Mouse (Mus musculus): Measurements from ENCODE around the gene Zbtb3. TPM values are rescaled to one million over a fixed set of nuclear protein-coding genes. Genes with fewer than 3 reads are reported as not detected.
A peak's percentile ranks its signal among the peaks of the same experiment; 100 is the strongest.

Zbtb3 gene
- polyA plus RNA-seq, 1 experiment from 2014 or later = 7.2 TPM

DNA sequence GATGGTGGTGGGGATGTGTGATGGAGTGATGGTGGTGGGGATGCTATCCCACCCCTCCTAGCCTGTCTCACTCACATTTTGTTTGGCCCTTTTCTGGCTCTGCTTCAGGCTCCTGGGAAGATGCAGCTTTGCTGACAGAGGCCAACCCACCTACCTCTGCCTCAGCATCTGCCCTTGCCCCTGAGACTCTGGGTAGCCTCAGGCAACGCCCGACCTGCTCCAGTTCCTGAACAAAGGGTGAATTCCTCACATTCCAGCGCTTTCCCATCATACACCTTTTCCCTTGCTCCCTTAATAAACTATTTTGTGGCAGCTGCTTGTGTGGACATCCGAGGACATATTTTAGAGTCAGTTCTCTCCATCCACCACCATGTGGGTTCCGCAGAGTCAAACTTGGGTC, 46.0 kb downstream of the Zbtb3 start:
- no peak overlapping the region for H3K9ac ChIP-seq
- H3K4me3 ChIP-seq = no peak overlapping the region
- no peaks in the 10 kb centered on the region for H3K9me3 ChIP-seq
- WGBS = 68% methylated on average over 5 of the region's 5 CpGs
- H3K4me1 ChIP-seq = peaks cover 3% of the 10 kb centered on the region; the same call in 1 of the 2 replicates
- no peaks in the 10 kb centered on the region for H3K27me3 ChIP-seq
- no peak for ATAC-seq (ENCODE audit: insufficient number of reproducible peaks, insufficient read depth, low FRiP score, low TSS enrichment)
- no peak overlapping the region for H3K4me2 ChIP-seq (replicated peaks)
- no peak overlapping the region for H3K27ac ChIP-seq
- H3K36me3 ChIP-seq = peaks cover 20% of the 10 kb centered on the region

DNA sequence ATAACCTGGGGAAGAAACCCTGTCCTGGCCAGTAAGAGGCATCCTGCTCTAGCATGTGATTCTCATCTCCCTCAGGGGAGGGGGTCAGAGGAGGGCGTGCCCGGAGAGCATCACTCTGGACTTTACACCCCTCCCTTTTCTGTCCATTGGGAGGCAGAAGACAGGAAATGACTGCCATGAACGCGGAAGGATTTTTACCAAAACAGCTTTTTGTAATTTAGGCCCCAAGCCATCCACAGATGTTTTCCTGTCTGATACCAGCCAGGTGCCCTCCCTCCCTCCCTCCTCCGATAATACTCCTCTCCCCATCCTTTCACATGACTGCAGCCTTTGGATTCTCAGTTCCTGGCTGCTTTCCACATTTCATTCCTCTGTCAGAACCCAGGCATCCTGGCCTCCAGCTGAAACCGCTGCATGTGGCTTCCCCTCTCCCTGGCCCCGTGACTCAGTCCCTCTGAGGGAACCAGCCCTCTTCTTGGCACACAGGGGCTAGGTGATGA, 48.1 kb downstream of the Zbtb3 start, which contains the start of gene Lrrn4cl:
Gene Lrrn4cl, plus strand, starts transcription at position 367 of the 500 bp plus-strand sequence.
- 16% methylated on average over 7 of the region's 7 CpGs for WGBS
- H3K4me1 ChIP-seq = peaks cover 3% of the 10 kb centered on the region; the same call in 1 of the 2 replicates
- H3K27ac ChIP-seq = peak within 1 kb of the TSS; percentile 65
- ATAC-seq (ENCODE audit: insufficient number of reproducible peaks, insufficient read depth, low FRiP score, low TSS enrichment) = peak; percentile 70
- H3K9me3 ChIP-seq = no peaks in the 10 kb centered on the region
- H3K4me3 ChIP-seq = no peak within 1 kb of the TSS
- peaks cover 20% of the 10 kb centered on the region for H3K36me3 ChIP-seq
- H3K27me3 ChIP-seq = no peaks in the 10 kb centered on the region
- no peak within 1 kb of the TSS for H3K9ac ChIP-seq
- peak within 1 kb of the TSS; percentile 6; the same call in 1 of the 2 replicates for H3K4me2 ChIP-seq (replicated peaks)

DNA sequence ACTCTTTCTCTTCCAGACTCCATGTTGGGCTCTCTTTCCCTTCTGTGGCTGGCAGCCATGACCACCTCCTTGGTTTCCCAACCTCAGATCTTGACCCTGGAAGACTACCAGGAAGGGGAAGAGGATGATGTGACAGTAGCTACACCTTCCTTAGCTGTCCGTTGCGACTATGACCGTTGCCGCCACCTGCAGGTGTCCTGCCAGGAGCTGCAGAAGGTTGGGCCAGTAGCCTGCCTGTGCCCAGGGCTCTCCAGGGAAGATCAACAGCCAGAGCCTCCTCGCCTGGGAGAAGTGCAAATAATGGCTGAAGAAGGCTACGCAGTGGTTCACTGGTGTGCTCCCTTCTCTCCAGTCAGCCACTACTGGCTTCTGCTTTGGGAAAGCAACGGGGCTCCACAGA, 49.3 kb downstream of the Zbtb3 start:
- H3K36me3 ChIP-seq = peaks cover 13% of the 10 kb centered on the region
- no peak overlapping the region for H3K27ac ChIP-seq
- no peak overlapping the region for H3K9ac ChIP-seq
- 60% methylated on average over 7 of the region's 7 CpGs for WGBS
- ATAC-seq (ENCODE audit: insufficient number of reproducible peaks, insufficient read depth, low FRiP score, low TSS enrichment) = no peak
- no peaks in the 10 kb centered on the region for H3K9me3 ChIP-seq
- no peaks in the 10 kb centered on the region for H3K27me3 ChIP-seq
- H3K4me2 ChIP-seq (replicated peaks) = no peak overlapping the region
- peaks cover 3% of the 10 kb centered on the region; the same call in 1 of the 2 replicates for H3K4me1 ChIP-seq
- no peak overlapping the region for H3K4me3 ChIP-seq

DNA sequence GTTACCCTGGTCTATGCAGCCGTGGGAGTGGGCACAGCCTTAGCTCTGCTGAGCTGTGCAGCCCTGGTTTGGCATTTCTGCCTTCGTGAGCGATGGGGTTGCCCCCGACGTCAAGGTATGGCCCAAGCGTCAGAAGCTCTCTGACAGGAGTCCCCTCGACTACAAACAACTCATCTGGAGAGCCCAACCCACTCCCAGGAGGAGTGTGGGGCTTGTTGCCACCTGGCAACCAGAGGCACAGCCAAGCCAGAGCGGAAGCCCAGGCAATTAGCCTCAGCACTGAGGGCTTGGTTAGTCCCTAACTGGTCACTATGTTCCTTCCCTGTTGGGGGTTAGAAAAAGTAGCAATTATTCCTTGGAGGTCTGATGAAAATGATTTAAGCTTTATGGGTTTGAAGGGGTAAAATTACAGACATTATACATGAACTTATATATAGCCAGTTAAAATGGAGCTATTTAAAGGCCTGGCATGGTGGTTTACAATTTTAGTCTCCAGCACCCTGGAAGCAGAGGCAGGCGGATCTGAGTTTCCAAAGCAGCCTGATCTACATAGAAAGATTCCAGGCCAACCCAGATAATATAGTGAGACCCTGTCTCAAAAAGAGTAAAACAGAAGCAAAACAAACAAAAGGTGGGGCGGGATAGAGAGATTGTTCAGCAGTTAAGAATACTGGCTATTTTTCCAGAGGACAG, 50.0 kb downstream of the Zbtb3 start:
- no peak for ATAC-seq (ENCODE audit: insufficient number of reproducible peaks, insufficient read depth, low FRiP score, low TSS enrichment)
- Histone ChIP-seq H3K4me2 (replicated peaks) (no peak overlapping the region), H3K9me3 (no peaks in the 10 kb centered on the region), H3K4me1 (peaks cover 3% of the 10 kb centered on the region; the same call in 1 of the 2 replicates), H3K27me3 (no peaks in the 10 kb centered on the region), H3K27ac (no peak overlapping the region), H3K4me3 (no peak overlapping the region), H3K9ac (no peak overlapping the region), H3K36me3 (peaks cover 6% of the 10 kb centered on the region; the same call in 1 of the 2 replicates)
- WGBS = 59% methylated on average over 10 of the region's 10 CpGs

DNA sequence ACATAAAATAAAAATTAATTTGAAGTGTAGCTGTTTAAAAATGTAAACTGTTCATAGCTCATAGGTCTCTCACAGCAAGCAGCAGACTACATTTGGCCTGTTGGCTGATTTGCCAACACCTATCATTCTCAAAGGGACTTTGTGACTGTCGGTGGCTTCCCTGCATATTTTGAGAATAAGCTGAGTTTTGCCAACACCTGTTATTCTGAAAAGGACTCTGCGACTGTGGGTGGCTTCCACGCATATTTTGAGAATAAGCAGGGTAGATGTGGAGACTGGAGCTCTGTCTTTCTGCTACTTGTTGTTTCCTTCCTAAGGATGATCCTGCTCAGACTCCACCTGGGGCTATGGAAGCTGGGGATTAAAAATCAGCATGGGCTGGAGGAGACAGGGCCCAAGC, 50.8 kb downstream of the Zbtb3 start:
- ATAC-seq (ENCODE audit: insufficient number of reproducible peaks, insufficient read depth, low FRiP score, low TSS enrichment) = no peak
- 86% methylated on average over 3 of the region's 3 CpGs for WGBS
- H3K4me1 ChIP-seq = peaks cover 3% of the 10 kb centered on the region; the same call in 1 of the 2 replicates

More for the DNA sequence above, 50.8 kb downstream of the Zbtb3 start:
- Histone ChIP-seq H3K36me3 (no peaks in the 10 kb centered on the region), H3K27me3 (no peaks in the 10 kb centered on the region), H3K9ac (no peak overlapping the region), H3K4me3 (no peak overlapping the region), H3K4me2 (replicated peaks) (no peak overlapping the region), H3K27ac (no peak overlapping the region), H3K9me3 (no peaks in the 10 kb centered on the region)

Other genes starting within 250 kb of the Zbtb3 start
- 0.08 and 0.10 TPM in 2 replicates for gene Slc22a8, start 211.3 kb upstream of the Zbtb3 start, polyA plus RNA-seq (2016; fragmentation: Nextera tagmentation; extraction: Ambion mirVana)
- 0.87 and 1.3 TPM in 2 replicates for gene Slc22a6, start 184.5 kb upstream of the Zbtb3 start, polyA plus RNA-seq (2016; fragmentation: Nextera tagmentation; extraction: Ambion mirVana)
- 0.63 and 0.69 TPM in 2 replicates for gene Chrm1, start 138.8 kb upstream of the Zbtb3 start, polyA plus RNA-seq (2016; fragmentation: Nextera tagmentation; extraction: Ambion mirVana)
- 119 and 122 TPM in 2 replicates for gene Slc3a2, start 79.2 kb upstream of the Zbtb3 start, polyA plus RNA-seq (2016; fragmentation: Nextera tagmentation; extraction: Ambion mirVana)
- gene Wdr74, start 66.7 kb upstream of the Zbtb3 start, polyA plus RNA-seq (2016; fragmentation: Nextera tagmentation; extraction: Ambion mirVana) = 88.5 and 98.3 TPM in 2 replicates
- 2.6 and 2.7 TPM in 2 replicates for gene 1700092M07Rik, start 61.8 kb upstream of the Zbtb3 start, polyA plus RNA-seq (2016; fragmentation: Nextera tagmentation; extraction: Ambion mirVana)
- 165 and 172 TPM in 2 replicates for gene Stx5a, start 61.1 kb upstream of the Zbtb3 start, polyA plus RNA-seq (2016; fragmentation: Nextera tagmentation; extraction: Ambion mirVana)
- gene Nxf1, start 45.5 kb upstream of the Zbtb3 start, polyA plus RNA-seq (2016; fragmentation: Nextera tagmentation; extraction: Ambion mirVana) = 218 and 221 TPM in 2 replicates
- 202 and 221 TPM in 2 replicates for gene Tmem223, start 31.6 kb upstream of the Zbtb3 start, polyA plus RNA-seq (2016; fragmentation: Nextera tagmentation; extraction: Ambion mirVana)
- gene Tmem179b, start 28.1 kb upstream of the Zbtb3 start, polyA plus RNA-seq (2016; fragmentation: Nextera tagmentation; extraction: Ambion mirVana) = 48.4 and 54.1 TPM in 2 replicates
- gene Taf6l, start 16.1 kb upstream of the Zbtb3 start, polyA plus RNA-seq (2016; fragmentation: Nextera tagmentation; extraction: Ambion mirVana) = 39.9 and 40.4 TPM in 2 replicates
- 166 and 170 TPM in 2 replicates for gene Polr2g, start 4.0 kb upstream of the Zbtb3 start, polyA plus RNA-seq (2016; fragmentation: Nextera tagmentation; extraction: Ambion mirVana)
- 71.3 and 71.7 TPM in 2 replicates for gene Ttc9c, start 16.8 kb downstream of the Zbtb3 start, polyA plus RNA-seq (2016; fragmentation: Nextera tagmentation; extraction: Ambion mirVana)
- 6.2 TPM in 2 replicates for gene Hnrnpul2, start 17.5 kb downstream of the Zbtb3 start, polyA plus RNA-seq (2016; fragmentation: Nextera tagmentation; extraction: Ambion mirVana)
- gene AC129217.1, start 27.2 kb downstream of the Zbtb3 start, polyA plus RNA-seq (2016; fragmentation: Nextera tagmentation; extraction: Ambion mirVana) = not detected in 2 replicates
- 43.0 and 47.5 TPM in 2 replicates for gene Bscl2, start 34.9 kb downstream of the Zbtb3 start, polyA plus RNA-seq (2016; fragmentation: Nextera tagmentation; extraction: Ambion mirVana)
- gene Gng3, start 36.6 kb downstream of the Zbtb3 start, polyA plus RNA-seq (2016; fragmentation: Nextera tagmentation; extraction: Ambion mirVana) = 30.5 and 38.9 TPM in 2 replicates
- 0.18 and 0.77 TPM in 2 replicates for gene Lrrn4cl, start 48.2 kb downstream of the Zbtb3 start, polyA plus RNA-seq (2016; fragmentation: Nextera tagmentation; extraction: Ambion mirVana)
- gene Ubxn1, start 68.9 kb downstream of the Zbtb3 start, polyA plus RNA-seq (2016; fragmentation: Nextera tagmentation; extraction: Ambion mirVana) = 179 and 189 TPM in 2 replicates
- 66.0 and 67.6 TPM in 2 replicates for gene Uqcc3, start 78.4 kb downstream of the Zbtb3 start, polyA plus RNA-seq (2016; fragmentation: Nextera tagmentation; extraction: Ambion mirVana)
- gene Lbhd1, start 81.2 kb downstream of the Zbtb3 start, polyA plus RNA-seq (2016; fragmentation: Nextera tagmentation; extraction: Ambion mirVana) = 82.3 and 88.4 TPM in 2 replicates
- gene Gm49403, start 81.4 kb downstream of the Zbtb3 start, polyA plus RNA-seq (2016; fragmentation: Nextera tagmentation; extraction: Ambion mirVana) = not detected in 2 replicates
- gene 1810009A15Rik, start 86.3 kb downstream of the Zbtb3 start, polyA plus RNA-seq (2016; fragmentation: Nextera tagmentation; extraction: Ambion mirVana) = 98.0 and 107 TPM in 2 replicates
- not detected in 2 replicates for gene Gm49416, start 86.4 kb downstream of the Zbtb3 start, polyA plus RNA-seq (2016; fragmentation: Nextera tagmentation; extraction: Ambion mirVana)
- 50.4 and 51.5 TPM in 2 replicates for gene Ints5, start 90.5 kb downstream of the Zbtb3 start, polyA plus RNA-seq (2016; fragmentation: Nextera tagmentation; extraction: Ambion mirVana)
- gene Ganab, start 95.5 kb downstream of the Zbtb3 start, polyA plus RNA-seq (2016; fragmentation: Nextera tagmentation; extraction: Ambion mirVana) = 112 and 119 TPM in 2 replicates
- gene B3gat3, start 117.8 kb downstream of the Zbtb3 start, polyA plus RNA-seq (2016; fragmentation: Nextera tagmentation; extraction: Ambion mirVana) = 54.6 and 58.5 TPM in 2 replicates
- gene Rom1, start 126.8 kb downstream of the Zbtb3 start, polyA plus RNA-seq (2016; fragmentation: Nextera tagmentation; extraction: Ambion mirVana) = 2.7 and 3.0 TPM in 2 replicates
- gene Eml3, start 127.0 kb downstream of the Zbtb3 start, polyA plus RNA-seq (2016; fragmentation: Nextera tagmentation; extraction: Ambion mirVana) = 29.0 and 29.7 TPM in 2 replicates
- 202 and 211 TPM in 2 replicates for gene Mta2, start 139.3 kb downstream of the Zbtb3 start, polyA plus RNA-seq (2016; fragmentation: Nextera tagmentation; extraction: Ambion mirVana)
- gene Tut1, start 151.3 kb downstream of the Zbtb3 start, polyA plus RNA-seq (2016; fragmentation: Nextera tagmentation; extraction: Ambion mirVana) = 35.6 and 38.1 TPM in 2 replicates
- gene Eef1g, start 164.5 kb downstream of the Zbtb3 start, polyA plus RNA-seq (2016; fragmentation: Nextera tagmentation; extraction: Ambion mirVana) = 471 and 477 TPM in 2 replicates
- 24.4 and 27.7 TPM in 2 replicates for gene Ahnak, start 186.7 kb downstream of the Zbtb3 start, polyA plus RNA-seq (2016; fragmentation: Nextera tagmentation; extraction: Ambion mirVana)